Mouse (Mus musculus) ES-Bruce4 (cell line): Measurements from ENCODE around the gene Pacsin1.

ENCODE experiments used
- CTCF ChIP-seq: IDR thresholded peaks from one replicate; pipeline ENCODE4 v1.8.1; 2011; ENCODE audit warnings: low read depth, low read length
- EP300 ChIP-seq: IDR thresholded peaks from 2 replicates; pipeline ENCODE4 v1.6.1; 2011; ENCODE audit warnings: low read depth, low read length; ENCODE audit not compliant: insufficient read depth
- POLR2A ChIP-seq: IDR thresholded peaks from one replicate; pipeline ENCODE4 v1.8.1; 2011; ENCODE audit warnings: low read length; ENCODE audit not compliant: insufficient read depth

- TF ChIP-seq POLR2A (no peak), CTCF (no peak), EP300 (no peak)
Measured at GRCm38 (mm10) chr17:27721125-27721664, 65.9 kb downstream of the Pacsin1 start.
